Mouse (Mus musculus) kidney, adult 2 months (tissue): ENCODE measurements around the gene Astn2.

Experiments
- CTCF ChIP-seq: fragments of 200-500 bp; conservative IDR thresholded peaks from 2 replicates; pipeline ENCODE4 v1.5.1; 2011; ENCODE audit warnings: low read depth, mild to moderate bottlenecking, control low read depth, low read length, moderate library complexity, mixed read lengths; ENCODE audit not compliant: insufficient read depth, insufficient read length
- POLR2A ChIP-seq: fragments of 200-500 bp; IDR thresholded peaks from one replicate; pipeline ENCODE4 v1.6.1; 2011; ENCODE audit warnings: low read depth, low read length, control low read depth

GRCm38 (mm10) chr4:65864551-65864950, 539.9 kb downstream of the Astn2 start:
- TF ChIP-seq CTCF (no peak), POLR2A (no peak)
